Mouse (Mus musculus): ENCODE results near the gene Tmod2. TPM values are rescaled to one million over a fixed set of nuclear protein-coding genes. Genes with fewer than 3 reads are reported as not detected.

Gene Tmod2
- total and polyA plus RNA-seq, 3 experiments: 0.16 to 1.7 (median 0.17) TPM

DNA sequence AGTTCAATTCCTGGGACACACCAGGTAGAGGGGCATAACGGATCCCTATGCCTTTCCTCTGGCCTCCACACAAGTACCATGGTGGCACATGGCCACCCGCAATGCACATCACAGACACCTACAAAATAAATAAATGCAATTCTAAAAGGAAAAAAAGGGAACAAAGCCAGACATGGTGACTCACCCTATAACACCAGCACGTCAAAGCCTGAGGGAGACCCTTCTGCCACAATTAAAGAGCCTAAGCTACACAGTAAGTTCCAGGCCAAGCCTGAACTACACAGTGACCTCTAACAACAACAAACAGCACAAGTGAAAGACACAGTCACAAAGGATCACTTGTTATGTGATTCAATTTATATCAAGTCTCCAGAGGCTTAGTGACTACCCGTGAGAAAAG lies 57.4 kb downstream of the Tmod2 start:
- Histone ChIP-seq H3K4me3 (replicated peaks in 1 of 3; ENCODE audit: low read depth in 2 of 3, low read length in 2 of 3, poor library complexity in 1 of 3) (no peak overlapping the region), H3K4me2 (ENCODE audit: insufficient read depth, low read depth, poor library complexity, severe bottlenecking) (no peak overlapping the region), H3K9me3 (replicated peaks; ENCODE audit: low read length) (peaks cover 4% of the 10 kb centered on the region), H3K36me3 (replicated peaks in 1 of 2; ENCODE audit: control insufficient read depth in 1 of 2, insufficient read depth in 1 of 2, low read length in 1 of 2) (peaks cover 0 to 24% of the 10 kb centered on the region in 2 experiments), H3K79me2 (replicated peaks; ENCODE audit: control insufficient read depth, extremely low read depth, insufficient read depth, poor library complexity, severe bottlenecking) (peaks cover 49% of the 10 kb centered on the region), H3K9ac (ENCODE audit: insufficient read depth, low read depth) (no peak overlapping the region), H3K27me3 (replicated peaks) (no peaks in the 10 kb centered on the region), H3K27ac (ENCODE audit: insufficient read depth, low read depth) (no peak overlapping the region), H3K4me1 (ENCODE audit: control insufficient read depth in 1 of 2, insufficient read depth in 2 of 2) (peaks cover 15 to 61% of the 10 kb centered on the region in 2 experiments)
- TF ChIP-seq POLR2A (IDR thresholded peaks at IDR 0.05; ENCODE audit: low read depth, low read length) (no peak), MXI1 (IDR thresholded peaks at IDR 0.05; ENCODE audit: low read depth, low read length) (no peak), ETS1 (conservative IDR thresholded peaks at IDR 0.05; ENCODE audit: low read depth, low read length) (no peak), E2F4 (IDR thresholded peaks at IDR 0.05; ENCODE audit: insufficient replicate concordance, low read depth, low read length) (no peak), UBTF (IDR thresholded peaks at IDR 0.05; ENCODE audit: low read depth, low read length) (no peak), ZNF384 (IDR thresholded peaks at IDR 0.05; ENCODE audit: low read depth, low read length) (no peak), NRF1 (IDR thresholded peaks at IDR 0.05; ENCODE audit: low read depth, low read length) (no peak), TCF12 (IDR thresholded peaks at IDR 0.05; ENCODE audit: low read depth, low read length) (no peak), POLR2AphosphoS2 (IDR thresholded peaks at IDR 0.05; ENCODE audit: low read depth, low read length) (no peak), KAT2A (IDR thresholded peaks at IDR 0.05; ENCODE audit: insufficient replicate concordance, low read length) (no peak), JUND (conservative IDR thresholded peaks at IDR 0.05; ENCODE audit: low read depth, low read length) (no peak), NELFE (IDR thresholded peaks at IDR 0.05; ENCODE audit: low read depth, low read length) (no peak), ZMIZ1 (IDR thresholded peaks at IDR 0.05; ENCODE audit: low read depth, low read length) (no peak), IRF4 (IDR thresholded peaks at IDR 0.05; ENCODE audit: low read depth, low read length) (no peak), BHLHE40 (IDR thresholded peaks at IDR 0.05; ENCODE audit: low read depth, low read length) (no peak), ELF1 (IDR thresholded peaks at IDR 0.05; ENCODE audit: low read depth, low read length) (no peak), RAD21 (IDR thresholded peaks at IDR 0.05; ENCODE audit: low read depth, low read length) (no peak), MAZ (IDR thresholded peaks at IDR 0.05; ENCODE audit: low read depth, low read length) (no peak), GABPA (IDR thresholded peaks at IDR 0.05; ENCODE audit: insufficient replicate concordance, low read depth, low read length) (no peak)
- dilution Hi-C loops (cut with MboI; ENCODE audit: extremely low pct_ligation_motif_present, extremely low pct_unique_long_range_greater_than_20kb, low sequenced_read_pairs): no loop called here
- in situ Hi-C loops (cut with MboI; ENCODE audit: low pct_ligation_motif_present, low pct_unique_long_range_greater_than_20kb, low sequenced_read_pairs): no loop called here
- no peak for DNase-seq (ENCODE audit: extremely low read depth)

DNA sequence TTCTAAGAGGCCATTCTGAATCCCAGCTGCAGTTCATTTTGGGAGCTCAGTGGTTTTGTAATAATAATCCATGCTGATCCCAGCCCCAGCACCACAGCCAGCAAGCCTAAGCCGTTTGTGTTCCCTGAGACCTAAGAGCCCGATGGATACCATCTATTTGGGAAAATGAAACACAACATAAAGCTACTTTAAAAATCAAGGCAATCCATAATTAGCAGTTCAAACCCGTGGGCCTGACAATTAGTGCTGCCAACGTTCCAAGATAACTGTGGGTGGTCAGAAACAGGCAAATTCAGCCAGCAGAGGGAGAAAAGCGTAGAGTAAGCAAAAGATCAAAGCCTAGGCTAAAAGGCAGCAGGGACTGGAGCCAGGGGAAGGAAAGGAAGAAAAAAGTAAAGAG lies 59.8 kb downstream of the Tmod2 start:
- no peak overlapping the region for H3K4me3 ChIP-seq (replicated peaks in 1 of 3; ENCODE audit: low read depth in 2 of 3, low read length in 2 of 3, poor library complexity in 1 of 3)
- in situ Hi-C loops (cut with MboI; ENCODE audit: low pct_ligation_motif_present, low pct_unique_long_range_greater_than_20kb, low sequenced_read_pairs): no loop called here
- H3K27me3 ChIP-seq (replicated peaks): no peaks in the 10 kb centered on the region
- no peak for DNase-seq (ENCODE audit: extremely low read depth)
- TF ChIP-seq RCOR1 (conservative IDR thresholded peaks at IDR 0.05; ENCODE audit: low read depth, low read length) (no peak), GABPA (IDR thresholded peaks at IDR 0.05; ENCODE audit: insufficient replicate concordance, low read depth, low read length) (no peak), ZNF384 (IDR thresholded peaks at IDR 0.05; ENCODE audit: low read depth, low read length) (no peak), EP300 (IDR thresholded peaks at IDR 0.05; ENCODE audit: low read length) (no peak), CTCF (conservative IDR thresholded peaks at IDR 0.05 in 1 of 2, IDR thresholded peaks at IDR 0.05 in 1 of 2; ENCODE audit: low read depth in 2 of 2, low read length in 2 of 2) (no peak), POLR2A (IDR thresholded peaks at IDR 0.05; ENCODE audit: low read depth, low read length) (no peak), ZMIZ1 (IDR thresholded peaks at IDR 0.05; ENCODE audit: low read depth, low read length) (no peak), TCF12 (IDR thresholded peaks at IDR 0.05; ENCODE audit: low read depth, low read length) (no peak), HCFC1 (IDR thresholded peaks at IDR 0.05; ENCODE audit: low read depth, low read length) (no peak), ETS1 (conservative IDR thresholded peaks at IDR 0.05; ENCODE audit: low read depth, low read length) (no peak), SIN3A (IDR thresholded peaks at IDR 0.05; ENCODE audit: low read length) (no peak), IRF4 (IDR thresholded peaks at IDR 0.05; ENCODE audit: low read depth, low read length) (no peak), UBTF (IDR thresholded peaks at IDR 0.05; ENCODE audit: low read depth, low read length) (no peak), CHD1 (IDR thresholded peaks at IDR 0.05; ENCODE audit: low read depth, low read length) (no peak), ZKSCAN1 (IDR thresholded peaks at IDR 0.05; ENCODE audit: borderline replicate concordance, low read depth, low read length) (no peak), CHD2 (IDR thresholded peaks at IDR 0.05; ENCODE audit: low read length) (no peak), USF2 (conservative IDR thresholded peaks at IDR 0.05; ENCODE audit: low read depth, low read length) (no peak), SMC3 (IDR thresholded peaks at IDR 0.05; ENCODE audit: low read depth, low read length) (no peak), E2F4 (IDR thresholded peaks at IDR 0.05; ENCODE audit: insufficient replicate concordance, low read depth, low read length) (no peak), MXI1 (IDR thresholded peaks at IDR 0.05; ENCODE audit: low read depth, low read length) (no peak)
- peaks cover 11 to 55% of the 10 kb centered on the region in 2 experiments for H3K4me1 ChIP-seq (ENCODE audit: control insufficient read depth in 1 of 2, insufficient read depth in 2 of 2)
- peaks cover 46% of the 10 kb centered on the region for H3K79me2 ChIP-seq (replicated peaks; ENCODE audit: control insufficient read depth, extremely low read depth, insufficient read depth, poor library complexity, severe bottlenecking)
- H3K36me3 ChIP-seq (replicated peaks in 1 of 2; ENCODE audit: control insufficient read depth in 1 of 2, insufficient read depth in 1 of 2, low read length in 1 of 2): peaks cover 0 to 16% of the 10 kb centered on the region in 2 experiments
- dilution Hi-C loops (cut with MboI; ENCODE audit: extremely low pct_ligation_motif_present, extremely low pct_unique_long_range_greater_than_20kb, low sequenced_read_pairs): no loop called here
- no peak overlapping the region for H3K9ac ChIP-seq (ENCODE audit: insufficient read depth, low read depth)
- H3K4me2 ChIP-seq (ENCODE audit: insufficient read depth, low read depth, poor library complexity, severe bottlenecking): no peak overlapping the region
- no peak overlapping the region for H3K27ac ChIP-seq (ENCODE audit: insufficient read depth, low read depth)
- H3K9me3 ChIP-seq (replicated peaks; ENCODE audit: low read length): peaks cover 4% of the 10 kb centered on the region
